Mouse (Mus musculus): ENCODE measurements at regions not wholly inside any gene's neighbourhood (a gene's known extent, or its start where the extent isn't known, plus 50 kb on each side); places are given as distances from the start of the nearest gene placed in this dataset.

GRCm38 (mm10) chr6:50037614-50038013 lies 72.4 kb upstream of the Mpp6 start:
- WGBS: 70% methylated on average over 4 of the region's 4 CpGs
- no peak for ATAC-seq (ENCODE audit: low FRiP score, low read depth)

GRCm38 (mm10) chr6:50038369-50038768 lies 71.7 kb upstream of the Mpp6 start:
- Histone ChIP-seq H3K9me3 (no peaks in the 10 kb centered on the region), H3K4me1 (0 out of 2 replicates have a peak, but pooled peaks cover 3% of the 10 kb centered on the region), H3K4me3 (no peak overlapping the region), H3K27me3 (no peaks in the 10 kb centered on the region), H3K9ac (replicated peaks) (no peak overlapping the region), H3K4me2 (replicated peaks) (no peak overlapping the region), H3K27ac (replicated peaks) (no peak overlapping the region), H3K36me3 (no peaks in the 10 kb centered on the region)
- ATAC-seq (ENCODE audit: low FRiP score, low read depth): no peak
- 68% methylated on average over 3 of the region's 3 CpGs for WGBS

More at GRCm38 (mm10) chr6:50037614-50038013, 72.4 kb upstream of the Mpp6 start:
- H3K9ac ChIP-seq (replicated peaks): no peak overlapping the region
- no peak overlapping the region for H3K4me3 ChIP-seq
- H3K36me3 ChIP-seq: no peaks in the 10 kb centered on the region
- 0 out of 2 replicates have a peak, but pooled peaks cover 3% of the 10 kb centered on the region for H3K4me1 ChIP-seq
- H3K9me3 ChIP-seq: no peaks in the 10 kb centered on the region
- H3K27me3 ChIP-seq: no peaks in the 10 kb centered on the region
- no peak overlapping the region for H3K27ac ChIP-seq (replicated peaks)
- no peak overlapping the region for H3K4me2 ChIP-seq (replicated peaks)

GRCm38 (mm10) chr6:50041044-50041443 lies 69.0 kb upstream of the Mpp6 start:
- H3K9ac ChIP-seq (replicated peaks): no peak overlapping the region
- H3K27me3 ChIP-seq: no peaks in the 10 kb centered on the region
- H3K36me3 ChIP-seq: no peaks in the 10 kb centered on the region
- WGBS: 60% methylated on average over 10 of the region's 10 CpGs
- H3K4me2 ChIP-seq (replicated peaks): no peak overlapping the region
- H3K27ac ChIP-seq (replicated peaks): no peak overlapping the region
- ATAC-seq (ENCODE audit: low FRiP score, low read depth): no peak
- H3K9me3 ChIP-seq: no peaks in the 10 kb centered on the region
- no peak overlapping the region for H3K4me3 ChIP-seq
- no peaks in the 10 kb centered on the region for H3K4me1 ChIP-seq

DNA sequence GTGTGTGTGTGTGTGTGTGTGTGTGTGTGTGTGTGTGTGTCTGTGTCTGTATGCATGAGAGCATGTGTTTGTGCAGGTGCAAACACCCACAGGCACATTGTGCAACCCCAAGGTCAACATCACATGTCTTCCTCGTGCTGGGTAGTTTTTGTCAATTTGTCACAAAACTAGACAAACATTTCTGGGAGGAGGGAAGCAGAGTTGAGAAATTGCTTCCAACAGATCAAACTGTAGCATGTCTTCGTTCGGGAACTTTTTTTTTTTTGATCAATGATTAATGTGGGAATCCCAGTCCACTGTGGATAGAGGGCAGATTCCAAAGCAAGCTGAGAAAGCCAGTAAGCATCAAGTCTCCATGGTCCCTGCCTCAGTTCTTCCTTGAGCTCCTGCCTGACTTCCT lies 67.9 kb upstream of the Mpp6 start:
- Histone ChIP-seq H3K27ac (replicated peaks) (no peak overlapping the region), H3K9me3 (no peaks in the 10 kb centered on the region), H3K9ac (replicated peaks) (no peak overlapping the region), H3K4me3 (no peak overlapping the region), H3K4me1 (no peaks in the 10 kb centered on the region), H3K36me3 (no peaks in the 10 kb centered on the region), H3K4me2 (replicated peaks) (no peak overlapping the region), H3K27me3 (no peaks in the 10 kb centered on the region)
- ATAC-seq (ENCODE audit: low FRiP score, low read depth): no peak
- 80% methylated on average over 3 of the region's 3 CpGs for WGBS

DNA sequence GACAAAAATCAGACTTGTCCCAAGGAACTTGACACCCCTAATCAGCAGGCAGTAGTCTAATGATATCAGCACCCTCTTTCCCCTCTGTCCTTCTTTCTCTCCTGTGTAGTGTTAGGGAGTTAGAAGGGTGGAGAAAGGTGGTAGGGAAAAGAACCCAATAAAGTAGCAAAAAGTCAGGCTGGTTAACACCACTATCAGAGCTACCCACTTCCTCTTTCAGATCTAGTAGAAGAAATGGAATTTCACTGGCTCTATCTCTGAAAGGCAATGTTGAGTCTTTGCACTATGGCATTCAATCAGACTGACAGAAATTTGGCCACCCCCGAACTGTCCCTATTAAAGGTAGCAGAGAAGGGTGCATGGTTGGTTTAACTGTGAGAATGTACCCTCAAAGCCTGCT lies 65.9 kb upstream of the Mpp6 start:
- 87% methylated on average over 1 of the region's 1 CpGs for WGBS
- Histone ChIP-seq H3K27ac (replicated peaks) (no peak overlapping the region), H3K9me3 (no peaks in the 10 kb centered on the region)

DNA sequence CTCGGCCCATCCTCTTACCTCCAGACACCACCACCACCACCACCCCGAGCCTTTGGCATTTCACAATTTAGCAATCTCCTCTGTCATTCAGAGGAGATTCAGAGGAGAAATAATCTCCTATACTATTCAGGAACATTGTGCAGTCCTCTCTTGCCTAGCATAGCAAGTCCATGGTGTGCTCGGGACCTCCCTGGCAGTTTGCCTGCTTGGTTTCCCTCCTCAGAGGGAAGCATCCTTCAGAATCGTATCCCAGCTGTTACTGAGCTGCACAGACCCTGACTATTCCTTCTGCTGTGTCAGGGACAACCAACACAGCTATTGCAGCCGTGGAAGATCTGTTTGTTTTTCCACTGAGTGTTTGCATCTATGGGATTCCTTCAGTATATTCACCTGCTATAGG lies 63.3 kb upstream of the Mpp6 start:
- 79% methylated on average over 5 of the region's 5 CpGs for WGBS
- no peaks in the 10 kb centered on the region for H3K27me3 ChIP-seq
- no peaks in the 10 kb centered on the region for H3K4me1 ChIP-seq
- H3K4me2 ChIP-seq (replicated peaks): no peak overlapping the region
- ATAC-seq (ENCODE audit: low FRiP score, low read depth): no peak
- H3K9me3 ChIP-seq: no peaks in the 10 kb centered on the region
- no peaks in the 10 kb centered on the region for H3K36me3 ChIP-seq
- no peak overlapping the region for H3K4me3 ChIP-seq
- no peak overlapping the region for H3K27ac ChIP-seq (replicated peaks)
- H3K9ac ChIP-seq (replicated peaks): no peak overlapping the region

More for the DNA sequence above, 65.9 kb upstream of the Mpp6 start:
- Histone ChIP-seq H3K9ac (replicated peaks) (no peak overlapping the region), H3K27me3 (no peaks in the 10 kb centered on the region), H3K4me1 (no peaks in the 10 kb centered on the region), H3K4me3 (no peak overlapping the region), H3K36me3 (no peaks in the 10 kb centered on the region), H3K4me2 (replicated peaks) (no peak overlapping the region)
- no peak for ATAC-seq (ENCODE audit: low FRiP score, low read depth)

GRCm38 (mm10) chr6:50052416-50052815 lies 57.6 kb upstream of the Mpp6 start:
- no peak overlapping the region for H3K4me3 ChIP-seq
- H3K27ac ChIP-seq (replicated peaks): no peak overlapping the region
- no peaks in the 10 kb centered on the region for H3K27me3 ChIP-seq
- no peak for ATAC-seq (ENCODE audit: low FRiP score, low read depth)
- WGBS: 86% methylated on average over 2 of the region's 2 CpGs
- H3K36me3 ChIP-seq: no peaks in the 10 kb centered on the region
- no peaks in the 10 kb centered on the region for H3K9me3 ChIP-seq
- H3K4me1 ChIP-seq: 0 out of 2 replicates have a peak, but pooled peaks cover 4% of the 10 kb centered on the region
- no peak overlapping the region for H3K9ac ChIP-seq (replicated peaks)
- H3K4me2 ChIP-seq (replicated peaks): no peak overlapping the region

DNA sequence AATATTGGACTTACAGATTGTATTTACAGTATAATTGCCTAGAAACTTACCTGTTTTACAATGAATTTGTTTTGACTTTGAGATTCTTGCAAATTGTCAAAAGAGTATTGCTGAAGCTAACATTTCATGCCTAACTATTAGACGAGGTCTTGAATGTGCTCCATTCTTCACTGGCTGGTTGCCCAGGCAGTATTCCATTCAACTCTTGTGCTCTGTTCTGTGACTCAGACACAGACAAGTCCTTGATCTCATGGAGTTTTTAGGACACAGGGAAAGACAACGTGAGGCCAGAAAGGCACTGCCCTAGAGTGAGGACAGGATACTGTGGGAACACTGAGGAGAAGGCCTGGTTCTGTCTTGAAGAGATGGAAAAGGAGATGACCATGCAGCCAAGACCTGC lies 57.0 kb upstream of the Mpp6 start:
- 0 out of 2 replicates have a peak, but pooled peaks cover 4% of the 10 kb centered on the region for H3K4me1 ChIP-seq
- 78% methylated on average over 2 of the region's 2 CpGs for WGBS

GRCm38 (mm10) chr6:50054233-50054632 lies 55.8 kb upstream of the Mpp6 start:
- H3K27ac ChIP-seq (replicated peaks): no peak overlapping the region
- 77% methylated on average over 13 of the region's 13 CpGs for WGBS
- H3K9me3 ChIP-seq: no peaks in the 10 kb centered on the region
- H3K4me1 ChIP-seq: 0 out of 2 replicates have a peak, but pooled peaks cover 4% of the 10 kb centered on the region
- H3K4me2 ChIP-seq (replicated peaks): no peak overlapping the region
- no peak overlapping the region for H3K4me3 ChIP-seq
- no peaks in the 10 kb centered on the region for H3K27me3 ChIP-seq
- no peaks in the 10 kb centered on the region for H3K36me3 ChIP-seq
- H3K9ac ChIP-seq (replicated peaks): no peak overlapping the region
- ATAC-seq (ENCODE audit: low FRiP score, low read depth): no peak

More for the DNA sequence above, 57.0 kb upstream of the Mpp6 start:
- Histone ChIP-seq H3K4me2 (replicated peaks) (no peak overlapping the region), H3K36me3 (no peaks in the 10 kb centered on the region), H3K4me3 (no peak overlapping the region), H3K27me3 (no peaks in the 10 kb centered on the region), H3K9ac (replicated peaks) (no peak overlapping the region), H3K27ac (replicated peaks) (no peak overlapping the region), H3K9me3 (no peaks in the 10 kb centered on the region)
- ATAC-seq (ENCODE audit: low FRiP score, low read depth): no peak

- Histone ChIP-seq H3K36me3 (no peaks in the 10 kb centered on the region), H3K4me1 (0 out of 2 replicates have a peak, but pooled peaks cover 4% of the 10 kb centered on the region), H3K4me3 (no peak overlapping the region), H3K9me3 (no peaks in the 10 kb centered on the region), H3K27ac (replicated peaks) (no peak overlapping the region), H3K9ac (replicated peaks) (no peak overlapping the region), H3K4me2 (replicated peaks) (no peak overlapping the region), H3K27me3 (no peaks in the 10 kb centered on the region)
- ATAC-seq (ENCODE audit: low FRiP score, low read depth): no peak
- WGBS: 93% methylated on average over 11 of the region's 11 CpGs
Observed at GRCm38 (mm10) chr6:50058596-50058995, 51.4 kb upstream of the Mpp6 start.

- WGBS: 84% methylated on average over 3 of the region's 3 CpGs
- Histone ChIP-seq H3K4me3 (no peak overlapping the region), H3K4me2 (replicated peaks) (no peak overlapping the region), H3K9me3 (no peaks in the 10 kb centered on the region), H3K9ac (replicated peaks) (no peak overlapping the region), H3K27ac (replicated peaks) (no peak overlapping the region), H3K27me3 (no peaks in the 10 kb centered on the region), H3K36me3 (no peaks in the 10 kb centered on the region), H3K4me1 (no peaks in the 10 kb centered on the region)
- ATAC-seq (ENCODE audit: low FRiP score, low read depth): no peak
Observed at GRCm38 (mm10) chr6:50059917-50060316, 50.1 kb upstream of the Mpp6 start.

Data from midbrain, embryonic 12.5 days (tissue).